Mouse (Mus musculus): ENCODE results near the gene Pctp. TPM values are rescaled to one million over a fixed set of nuclear protein-coding genes. Genes with fewer than 3 reads are reported as not detected.

Gene Pctp
- polyA plus RNA-seq, 1 experiment from 2014 or later, result 1.4 TPM

GRCm38 (mm10) chr11:90029841-90030398, 27.2 kb upstream of the Pctp start, which contains the start of gene Tmem100:
Gene Tmem100 (plus strand): TSS chr11:90030348.
- no peaks in the 10 kb centered on the region for H3K27me3 ChIP-seq
- H3K4me3 ChIP-seq, result peak within 1 kb of the TSS; percentile 35
- no peak for ATAC-seq (replicated peaks)
- H3K4me2 ChIP-seq (replicated peaks), result peak within 1 kb of the TSS; percentile 50
- no peaks in the 10 kb centered on the region for H3K36me3 ChIP-seq
- H3K4me1 ChIP-seq, result peaks cover 14% of the 10 kb centered on the region
- H3K9ac ChIP-seq (replicated peaks), result no peak within 1 kb of the TSS
- 58% methylated on average over 13 of the region's 13 CpGs for WGBS
- H3K27ac ChIP-seq (replicated peaks), result no peak within 1 kb of the TSS
- H3K9me3 ChIP-seq, result no peaks in the 10 kb centered on the region

DNA sequence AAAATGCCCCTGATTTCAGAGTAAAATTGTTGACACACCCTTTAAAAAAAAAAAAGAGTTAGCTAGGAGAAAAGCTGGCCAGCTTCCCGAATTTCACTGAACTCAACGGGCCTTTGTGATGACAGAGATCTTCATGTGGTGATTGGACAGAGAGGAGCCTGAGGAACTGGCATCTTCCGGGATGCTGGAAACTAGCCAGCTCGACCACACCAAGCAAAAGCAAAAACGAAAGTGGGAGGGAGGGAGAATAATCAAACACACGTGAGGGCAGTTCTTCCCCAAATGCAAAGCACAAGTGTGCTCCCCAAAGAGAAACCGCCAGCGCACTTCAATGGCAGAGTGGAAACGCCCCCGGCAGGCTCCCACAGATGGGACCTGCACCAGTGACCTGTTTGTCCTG, 26.7 kb upstream of the Pctp start:
- Histone ChIP-seq H3K9me3 (no peaks in the 10 kb centered on the region), H3K4me1 (peaks cover 14% of the 10 kb centered on the region), H3K4me3 (peak overlapping the region; percentile 17), H3K4me2 (replicated peaks) (peak overlapping the region; percentile 50), H3K36me3 (no peaks in the 10 kb centered on the region), H3K27ac (replicated peaks) (no peak overlapping the region), H3K9ac (replicated peaks) (no peak overlapping the region), H3K27me3 (no peaks in the 10 kb centered on the region)
- ATAC-seq (replicated peaks), result 0 out of 2 replicates have a peak, but pooled peaks have one; percentile 32
- 28% methylated on average over 10 of the region's 10 CpGs for WGBS

DNA sequence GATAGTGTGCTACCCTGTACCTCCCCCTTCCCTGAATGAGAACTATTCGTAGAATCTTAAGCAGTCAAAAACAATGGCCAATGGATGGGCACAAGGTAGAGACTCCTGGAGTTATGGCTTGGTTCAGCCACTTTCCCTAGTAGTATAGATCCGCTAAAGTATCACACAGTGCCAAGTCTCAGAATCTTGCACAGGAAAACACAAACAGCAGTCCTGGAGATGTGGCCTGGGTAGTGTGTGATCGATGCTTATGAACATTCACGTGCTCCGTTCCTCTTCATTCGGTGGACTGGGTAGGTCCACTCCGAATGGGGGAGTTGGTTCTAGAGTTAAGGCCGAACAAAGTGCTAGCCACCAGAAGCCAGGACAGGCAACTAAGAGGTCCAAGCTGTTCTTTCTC, 26.1 kb upstream of the Pctp start:
- H3K4me2 ChIP-seq (replicated peaks), result no peak overlapping the region
- peaks cover 14% of the 10 kb centered on the region for H3K4me1 ChIP-seq
- H3K36me3 ChIP-seq, result no peaks in the 10 kb centered on the region
- H3K27ac ChIP-seq (replicated peaks), result no peak overlapping the region
- H3K9me3 ChIP-seq, result no peaks in the 10 kb centered on the region
- no peaks in the 10 kb centered on the region for H3K27me3 ChIP-seq
- no peak overlapping the region for H3K4me3 ChIP-seq
- 88% methylated on average over 8 of the region's 8 CpGs for WGBS
- H3K9ac ChIP-seq (replicated peaks), result no peak overlapping the region
- ATAC-seq (replicated peaks), result no peak

- Histone ChIP-seq H3K4me1 (peaks cover 14% of the 10 kb centered on the region), H3K4me3 (no peak overlapping the region), H3K9me3 (no peaks in the 10 kb centered on the region), H3K36me3 (no peaks in the 10 kb centered on the region), H3K9ac (replicated peaks) (no peak overlapping the region), H3K27ac (replicated peaks) (no peak overlapping the region), H3K4me2 (replicated peaks) (no peak overlapping the region), H3K27me3 (no peaks in the 10 kb centered on the region)
- 54% methylated on average over 7 of the region's 7 CpGs for WGBS
- ATAC-seq (replicated peaks), result no peak
Observed at GRCm38 (mm10) chr11:90027216-90027615, 24.5 kb upstream of the Pctp start.

DNA sequence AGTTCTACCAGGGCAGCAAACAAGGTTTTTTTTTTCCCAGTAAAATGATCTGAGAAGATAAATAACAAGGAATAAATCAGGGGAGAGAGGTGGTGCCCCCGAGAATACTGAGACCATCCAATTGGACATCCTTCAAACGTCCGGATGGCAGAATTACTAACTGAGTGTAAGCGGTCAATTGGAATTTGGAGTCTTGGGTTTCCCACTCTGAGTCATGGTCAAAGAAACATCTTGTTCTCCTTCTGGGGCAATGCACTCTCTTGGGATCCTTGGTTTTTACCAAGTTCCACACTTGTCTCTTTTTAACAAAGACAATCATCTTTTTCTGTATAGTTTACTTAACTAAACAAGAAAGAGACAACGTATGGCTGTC, 24.1 kb upstream of the Pctp start:
- Histone ChIP-seq H3K36me3 (no peaks in the 10 kb centered on the region), H3K4me1 (peaks cover 14% of the 10 kb centered on the region), H3K27ac (replicated peaks) (no peak overlapping the region), H3K27me3 (no peaks in the 10 kb centered on the region), H3K4me3 (no peak overlapping the region), H3K9ac (replicated peaks) (no peak overlapping the region), H3K4me2 (replicated peaks) (no peak overlapping the region), H3K9me3 (no peaks in the 10 kb centered on the region)
- no peak for ATAC-seq (replicated peaks)
- WGBS, result 73% methylated on average over 5 of the region's 5 CpGs

- Histone ChIP-seq H3K4me1 (peaks cover 12% of the 10 kb centered on the region), H3K27ac (replicated peaks) (no peak overlapping the region), H3K4me3 (no peak overlapping the region), H3K9ac (replicated peaks) (no peak overlapping the region), H3K9me3 (no peaks in the 10 kb centered on the region), H3K36me3 (no peaks in the 10 kb centered on the region), H3K4me2 (replicated peaks) (no peak overlapping the region), H3K27me3 (no peaks in the 10 kb centered on the region)
- ATAC-seq (replicated peaks), result no peak
- 71% methylated on average over 14 of the region's 14 CpGs for WGBS
Observed at GRCm38 (mm10) chr11:90025891-90026801, 23.5 kb upstream of the Pctp start.

- H3K27ac ChIP-seq (replicated peaks), result no peak overlapping the region
- no peaks in the 10 kb centered on the region for H3K27me3 ChIP-seq
- no peak overlapping the region for H3K4me2 ChIP-seq (replicated peaks)
- H3K4me3 ChIP-seq, result no peak overlapping the region
- no peak overlapping the region for H3K9ac ChIP-seq (replicated peaks)
- H3K36me3 ChIP-seq, result no peaks in the 10 kb centered on the region
- no peak for ATAC-seq (replicated peaks)
- no peaks in the 10 kb centered on the region for H3K4me1 ChIP-seq
- WGBS, result 19% methylated on average over 7 of the region's 7 CpGs
- H3K9me3 ChIP-seq, result no peaks in the 10 kb centered on the region
Observed at GRCm38 (mm10) chr11:90019161-90019560, 16.5 kb upstream of the Pctp start.

- H3K4me1 ChIP-seq, result no peaks in the 10 kb centered on the region
- H3K9ac ChIP-seq (replicated peaks), result no peak overlapping the region
- H3K4me3 ChIP-seq, result no peak overlapping the region
- no peak overlapping the region for H3K4me2 ChIP-seq (replicated peaks)
- no peaks in the 10 kb centered on the region for H3K27me3 ChIP-seq
- WGBS, result 69% methylated on average over 7 of the region's 7 CpGs
- no peaks in the 10 kb centered on the region for H3K36me3 ChIP-seq
- H3K27ac ChIP-seq (replicated peaks), result no peak overlapping the region
- H3K9me3 ChIP-seq, result no peaks in the 10 kb centered on the region
- no peak for ATAC-seq (replicated peaks)
Observed at GRCm38 (mm10) chr11:90015281-90015680, 12.6 kb upstream of the Pctp start.

GRCm38 (mm10) chr11:90013657-90014056, 11.0 kb upstream of the Pctp start:
- H3K4me1 ChIP-seq, result no peaks in the 10 kb centered on the region
- no peaks in the 10 kb centered on the region for H3K36me3 ChIP-seq
- H3K9ac ChIP-seq (replicated peaks), result no peak overlapping the region
- no peaks in the 10 kb centered on the region for H3K27me3 ChIP-seq
- H3K9me3 ChIP-seq, result no peaks in the 10 kb centered on the region
- WGBS, result 87% methylated on average over 6 of the region's 6 CpGs
- H3K4me3 ChIP-seq, result no peak overlapping the region
- no peak overlapping the region for H3K27ac ChIP-seq (replicated peaks)
- H3K4me2 ChIP-seq (replicated peaks), result no peak overlapping the region
- ATAC-seq (replicated peaks), result no peak

- no peaks in the 10 kb centered on the region for H3K27me3 ChIP-seq
- peaks cover under 1% of the 10 kb centered on the region; the same call in 1 of the 2 replicates for H3K4me1 ChIP-seq
- no peaks in the 10 kb centered on the region for H3K36me3 ChIP-seq
- ATAC-seq (replicated peaks), result no peak
- no peak overlapping the region for H3K9ac ChIP-seq (replicated peaks)
- H3K4me3 ChIP-seq, result no peak overlapping the region
- no peaks in the 10 kb centered on the region for H3K9me3 ChIP-seq
- H3K4me2 ChIP-seq (replicated peaks), result no peak overlapping the region
- H3K27ac ChIP-seq (replicated peaks), result no peak overlapping the region
- WGBS, result 34% methylated on average over 7 of the region's 7 CpGs
Observed at GRCm38 (mm10) chr11:90007791-90008531, 5.3 kb upstream of the Pctp start.

DNA sequence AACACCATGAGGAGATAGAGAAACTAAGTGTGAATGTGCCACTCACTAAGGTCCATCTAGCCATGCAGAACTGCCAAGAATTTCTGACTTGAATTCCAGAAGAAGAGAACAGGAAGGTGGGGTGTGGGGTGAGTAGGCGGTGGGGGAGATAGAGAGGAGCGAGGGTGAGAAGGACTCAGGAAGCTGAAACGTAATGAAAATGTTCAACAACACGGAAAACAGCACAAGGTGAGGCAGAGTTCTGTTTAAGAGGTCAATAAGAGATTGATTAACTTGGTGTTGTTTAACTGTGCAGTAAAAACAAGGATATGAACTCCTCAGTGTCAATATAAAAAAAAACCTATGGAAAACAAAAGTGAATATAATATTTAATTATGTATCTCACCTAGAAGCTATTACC, 3.4 kb upstream of the Pctp start:
- Histone ChIP-seq H3K27ac (replicated peaks) (no peak overlapping the region), H3K27me3 (no peaks in the 10 kb centered on the region), H3K9me3 (no peaks in the 10 kb centered on the region), H3K4me2 (replicated peaks) (no peak overlapping the region), H3K4me1 (peaks cover 7% of the 10 kb centered on the region), H3K9ac (replicated peaks) (no peak overlapping the region), H3K36me3 (no peaks in the 10 kb centered on the region), H3K4me3 (no peak overlapping the region)
- 82% methylated on average over 4 of the region's 4 CpGs for WGBS
- ATAC-seq (replicated peaks), result no peak

DNA sequence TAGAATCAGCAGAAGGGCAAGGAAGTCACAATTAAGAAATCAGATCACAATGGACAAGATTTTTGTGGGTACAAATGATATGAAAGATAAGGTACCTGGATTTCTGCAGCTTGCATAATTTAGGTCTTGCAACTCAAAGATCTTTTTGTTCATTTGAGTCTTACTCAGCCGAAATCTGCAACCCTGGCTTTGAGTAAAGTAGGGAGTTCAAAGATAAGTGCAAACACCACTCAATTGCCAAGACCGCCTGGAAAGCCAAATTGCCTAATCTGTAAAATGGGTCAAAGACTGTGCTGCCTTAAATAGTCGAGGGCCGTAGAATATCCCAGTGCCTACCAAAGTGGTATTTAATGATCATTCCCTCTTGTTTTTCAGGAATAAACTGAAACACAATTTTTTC, 692 bp upstream of the Pctp start:
- no peak overlapping the region for H3K4me3 ChIP-seq
- H3K4me2 ChIP-seq (replicated peaks), result no peak overlapping the region
- ATAC-seq (replicated peaks), result no peak
- H3K27ac ChIP-seq (replicated peaks), result no peak overlapping the region
- no peaks in the 10 kb centered on the region for H3K9me3 ChIP-seq
- no peak overlapping the region for H3K9ac ChIP-seq (replicated peaks)
- no peaks in the 10 kb centered on the region for H3K36me3 ChIP-seq
- no peaks in the 10 kb centered on the region for H3K27me3 ChIP-seq
- WGBS, result 92% methylated on average over 4 of the region's 4 CpGs
- peaks cover 7% of the 10 kb centered on the region for H3K4me1 ChIP-seq

Data from forebrain, embryonic 15.5 days (tissue).